Mouse (Mus musculus): ENCODE measurements around the gene Fam181b. TPM values are rescaled to one million over a fixed set of nuclear protein-coding genes. Genes with fewer than 3 reads are reported as not detected.

Fam181b gene
- polyA plus RNA-seq, 3 experiments from 2014 or later = not detected

Other genes with a start within 250 kb of the Fam181b start
- 10 to 100 TPM in 1 of 3 experiments, 1 to 10 TPM in 2; 2.2 to 14.0 (median 4.4) TPM for gene Ddias, start 205.6 kb upstream of the Fam181b start, polyA plus RNA-seq (2017; shearing (Covaris generic))
- gene Prcp, start 205.4 kb upstream of the Fam181b start, polyA plus RNA-seq (2017; shearing (Covaris generic)) = 10 to 100 TPM; 17.7 to 28.8 (median 26.7) TPM